Mouse (Mus musculus) midbrain, embryonic 12.5 days (tissue): ENCODE measurements around the gene Arrb1. TPM values are rescaled to one million over a fixed set of nuclear protein-coding genes. Genes with fewer than 3 reads are reported as not detected.

Experiments
- ATAC-seq: fragments of 200-750 bp; cut with Nextera tagmentation; 2 replicates; pipeline ENCODE4 v1.8.0; 2017; ENCODE audit warnings: low read depth, moderate TSS enrichment, moderate library complexity; ENCODE audit not compliant: low FRiP score
- H3K27ac ChIP-seq: fragments of 300-500 bp; sonication (generic); replicated peaks from 2 replicates; pipeline ENCODE4 v1.5.1; 2016; ENCODE audit warnings: mild to moderate bottlenecking
- H3K27me3 ChIP-seq: fragments of 300-500 bp; sonication (generic); 2 replicates; pipeline ENCODE4 v1.6.1; 2016; ENCODE audit warnings: mild to moderate bottlenecking
- H3K36me3 ChIP-seq: fragments of 300-500 bp; sonication (generic); 2 replicates; pipeline ENCODE4 v1.6.1; 2016
- H3K4me1 ChIP-seq: fragments of 300-500 bp; sonication (generic); 2 replicates; pipeline ENCODE4 v1.6.1; 2016
- H3K4me2 ChIP-seq: fragments of 300-500 bp; sonication (generic); replicated peaks from 2 replicates; pipeline ENCODE4 v1.6.1; 2016; ENCODE audit warnings: mild to moderate bottlenecking, moderate library complexity
- H3K4me3 ChIP-seq: fragments of 300-500 bp; sonication (generic); 2 replicates; pipeline ENCODE4 v1.5.1; 2016; ENCODE audit warnings: mild to moderate bottlenecking
- H3K9ac ChIP-seq: fragments of 300-500 bp; sonication (generic); replicated peaks from 2 replicates; pipeline ENCODE4 v1.6.1; 2016; ENCODE audit warnings: mild to moderate bottlenecking, moderate library complexity
- H3K9me3 ChIP-seq: fragments of 300-500 bp; sonication (generic); 2 replicates; pipeline ENCODE4 v1.6.1; 2016; ENCODE audit warnings: mild to moderate bottlenecking
- WGBS: fragments of 180-500 bp; shearing (Covaris S2); methylation state at CpG from one replicate; pipeline ENCODE4 v1.1.7; 2016; 5-methylcytosine and 5-hydroxymethylcytosine counted together
- microRNA counts: library from miRNA; unstranded; fragments of <30 nt; microRNA quantifications from one replicate; lab custom pipeline; 2017
- microRNA-seq: library from miRNA; unstranded; fragments of <30 nt; microRNA quantifications from one replicate; pipeline ENCODE4, GENCODE M21; 2017
- polyA plus RNA-seq: library from polyadenylated mRNA; unstranded; fragments of >200 nt; fragmentation: Nextera tagmentation; extraction: Ambion mirVana; gene quantifications from 2 replicates; pipeline ENCODE4 v1.2.1, GENCODE M21; 2016

Arrb1 gene
- polyA plus RNA-seq, 1 experiment from 2014 or later, result 13.4 TPM

GRCm38 (mm10) chr7:99644701-99645100, 109.4 kb downstream of the Arrb1 start:
- no peak overlapping the region for H3K9ac ChIP-seq
- 83% methylated on average over 7 of the region's 7 CpGs for WGBS
- no peak for ATAC-seq
- no peak overlapping the region for H3K27ac ChIP-seq
- H3K4me3 ChIP-seq, result no peak overlapping the region
- H3K4me1 ChIP-seq, result 0 out of 2 replicates have a peak, but pooled peaks cover 4% of the 10 kb centered on the region
- H3K36me3 ChIP-seq, result no peaks in the 10 kb centered on the region
- H3K4me2 ChIP-seq, result no peak overlapping the region
- H3K9me3 ChIP-seq, result no peaks in the 10 kb centered on the region
- peaks cover 12% of the 10 kb centered on the region; the same call in 1 of the 2 replicates for H3K27me3 ChIP-seq

- WGBS, result 10% methylated on average over 6 of the region's 6 CpGs
- Histone ChIP-seq H3K27me3 (peaks cover 5% of the 10 kb centered on the region; the same call in 1 of the 2 replicates), H3K4me3 (no peak overlapping the region), H3K36me3 (no peaks in the 10 kb centered on the region), H3K9ac (no peak overlapping the region), H3K4me1 (no peaks in the 10 kb centered on the region), H3K4me2 (no peak overlapping the region), H3K9me3 (no peaks in the 10 kb centered on the region), H3K27ac (no peak overlapping the region)
- no peak for ATAC-seq
Measured at GRCm38 (mm10) chr7:99648623-99649022, 113.4 kb downstream of the Arrb1 start.

- ATAC-seq, result no peak
- Histone ChIP-seq H3K4me3 (no peak overlapping the region), H3K9ac (no peak overlapping the region), H3K36me3 (no peaks in the 10 kb centered on the region), H3K4me1 (no peaks in the 10 kb centered on the region), H3K27me3 (peaks cover 5% of the 10 kb centered on the region; the same call in 1 of the 2 replicates), H3K27ac (no peak overlapping the region), H3K4me2 (no peak overlapping the region), H3K9me3 (no peaks in the 10 kb centered on the region)
- 57% methylated on average over 4 of the region's 4 CpGs for WGBS
Measured at GRCm38 (mm10) chr7:99649585-99649984, 114.3 kb downstream of the Arrb1 start.

- H3K4me3 ChIP-seq, result no peak overlapping the region
- ATAC-seq, result no peak
- H3K4me1 ChIP-seq, result no peaks in the 10 kb centered on the region
- 84% methylated on average over 11 of the region's 11 CpGs for WGBS
- no peak overlapping the region for H3K9ac ChIP-seq
- H3K27ac ChIP-seq, result no peak overlapping the region
- no peak overlapping the region for H3K4me2 ChIP-seq
- H3K27me3 ChIP-seq, result peaks cover 5% of the 10 kb centered on the region; the same call in 1 of the 2 replicates
- H3K9me3 ChIP-seq, result no peaks in the 10 kb centered on the region
- H3K36me3 ChIP-seq, result no peaks in the 10 kb centered on the region
Measured at GRCm38 (mm10) chr7:99654244-99654643, 119.0 kb downstream of the Arrb1 start.

MicroRNA genes within 50 kb of the gene (microRNA counts, 519-probe panel; counts per million panel counts)
- microRNA mmu-miR-326 (lab: Ali Mortazavi, UCI), result not detected

Small RNA genes within 50 kb of the gene (microRNA-seq; reads per million reads assigned to microRNA genes)
- 44.3 reads per million, percentile 43 among the genes with 10 or more reads in this experiment for gene Mir326

Other genes starting within 250 kb of the Arrb1 start
- gene Serpinh1, start 182.2 kb upstream of the Arrb1 start, polyA plus RNA-seq, result 475 and 557 TPM in 2 replicates
- gene Gdpd5, start 154.1 kb upstream of the Arrb1 start, polyA plus RNA-seq, result 32.7 and 32.9 TPM in 2 replicates
- gene Klhl35, start 69.5 kb upstream of the Arrb1 start, polyA plus RNA-seq, result 37.4 and 38.1 TPM in 2 replicates
- 555 and 561 TPM in 2 replicates for gene Rps3, start 51.7 kb upstream of the Arrb1 start, polyA plus RNA-seq
- gene Tpbgl, start 91.6 kb downstream of the Arrb1 start, polyA plus RNA-seq, result 0.59 and 0.92 TPM in 2 replicates
- gene Slco2b1, start 175.9 kb downstream of the Arrb1 start, polyA plus RNA-seq, result 3.4 and 3.7 TPM in 2 replicates
- gene Olfr520, start 194.8 kb downstream of the Arrb1 start, polyA plus RNA-seq, result not detected in 2 replicates
- not detected in 2 replicates for gene Olfr521, start 228.0 kb downstream of the Arrb1 start, polyA plus RNA-seq